Mouse (Mus musculus): ENCODE data around the gene Aoc1. TPM values are rescaled to one million over a fixed set of nuclear protein-coding genes. Genes with fewer than 3 reads are reported as not detected.
"Not testable (repeated sequence)": the region's sequence is repeated elsewhere in the genome, so short reads cannot be mapped to it uniquely, and the experiment has no call there.

Gene Aoc1
- polyA plus RNA-seq, 1 experiment from 2014 or later, result not detected

DNA sequence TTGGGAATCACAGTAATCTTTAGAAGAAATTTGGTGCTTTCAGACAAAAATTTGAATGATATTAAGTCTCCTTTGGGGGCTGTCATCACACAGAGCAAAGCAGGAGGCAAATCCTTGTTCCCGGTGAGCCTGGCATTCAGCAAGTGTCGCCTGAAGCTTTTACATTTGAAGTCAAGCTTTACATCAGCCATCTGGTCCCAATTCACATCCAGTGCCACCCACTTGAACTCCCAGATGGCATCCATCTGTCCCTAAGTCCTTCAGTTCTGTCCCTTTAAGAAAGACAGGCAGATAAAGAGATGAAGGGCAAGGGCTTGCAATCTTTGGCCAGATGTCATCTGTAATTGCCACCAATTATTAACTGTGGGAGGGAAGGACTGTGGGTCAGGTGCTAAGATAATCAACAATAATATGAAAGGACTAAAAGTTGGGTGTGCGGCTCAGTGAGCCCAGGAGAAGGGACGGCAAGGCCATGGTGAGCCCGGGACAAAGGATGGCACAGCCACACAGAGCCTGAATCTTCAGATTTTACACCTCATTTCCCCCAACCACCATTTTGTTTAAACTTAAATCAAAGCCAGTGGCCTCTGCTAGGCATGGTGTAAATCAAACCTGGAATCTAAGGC is 3.9 kb downstream of the Aoc1 start:
- WGBS, result 53% methylated on average over 5 of the region's 5 CpGs
- no peak overlapping the region for H3K4me3 ChIP-seq (replicated peaks)
- H3K4me2 ChIP-seq, result no peak overlapping the region
- H3K4me1 ChIP-seq (replicated peaks), result no peaks in the 10 kb centered on the region
- no peaks in the 10 kb centered on the region for H3K36me3 ChIP-seq
- no peak overlapping the region for H3K9ac ChIP-seq (replicated peaks)
- no peaks in the 10 kb centered on the region for H3K9me3 ChIP-seq
- no peaks in the 10 kb centered on the region for H3K27me3 ChIP-seq
- H3K27ac ChIP-seq, result no peak overlapping the region
- ATAC-seq (ENCODE audit: insufficient number of reproducible peaks, insufficient read depth, low FRiP score, low TSS enrichment, low read depth), result no peak

GRCm38 (mm10) chr6:48894203-48894602 is 21.5 kb downstream of the Aoc1 start:
- Histone ChIP-seq H3K27ac (no peak overlapping the region), H3K4me3 (replicated peaks) (no peak overlapping the region), H3K27me3 (no peaks in the 10 kb centered on the region), H3K9ac (replicated peaks) (no peak overlapping the region), H3K4me2 (no peak overlapping the region), H3K9me3 (peaks cover 8% of the 10 kb centered on the region; the same call in 1 of the 2 replicates), H3K4me1 (replicated peaks) (no peaks in the 10 kb centered on the region), H3K36me3 (no peaks in the 10 kb centered on the region)
- 81% methylated on average over 4 of the region's 4 CpGs for WGBS
- no peak for ATAC-seq (ENCODE audit: insufficient number of reproducible peaks, insufficient read depth, low FRiP score, low TSS enrichment, low read depth)

GRCm38 (mm10) chr6:48894938-48895818 is 22.5 kb downstream of the Aoc1 start:
- ATAC-seq (ENCODE audit: insufficient number of reproducible peaks, insufficient read depth, low FRiP score, low TSS enrichment, low read depth), result no peak
- Histone ChIP-seq H3K9me3 (peaks cover 8% of the 10 kb centered on the region; the same call in 1 of the 2 replicates), H3K4me2 (no peak overlapping the region), H3K4me1 (replicated peaks) (no peaks in the 10 kb centered on the region), H3K27me3 (no peaks in the 10 kb centered on the region), H3K36me3 (no peaks in the 10 kb centered on the region), H3K27ac (no peak overlapping the region), H3K4me3 (replicated peaks) (no peak overlapping the region), H3K9ac (replicated peaks) (no peak overlapping the region)
- WGBS, result 84% methylated on average over 8 of the region's 8 CpGs

DNA sequence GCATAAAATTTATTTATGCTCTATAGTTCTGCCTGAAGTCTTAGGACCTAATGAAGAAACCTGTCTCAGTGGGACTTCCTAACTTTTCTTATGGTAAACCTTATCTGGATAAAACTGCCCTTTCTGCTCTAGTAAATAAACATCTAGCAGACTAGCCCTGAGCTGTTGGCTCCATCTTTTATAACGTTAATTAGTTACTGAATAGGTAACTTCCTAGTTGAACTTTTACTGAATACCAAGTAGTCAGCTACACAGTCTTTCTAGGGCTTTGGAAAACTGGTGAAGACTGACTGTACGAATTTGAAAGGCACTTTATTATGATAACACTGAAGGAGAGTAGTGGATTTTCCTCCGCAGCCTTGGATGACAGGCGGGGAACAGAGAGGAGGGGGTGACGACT is 23.2 kb downstream of the Aoc1 start:
- H3K27me3 ChIP-seq, result no peaks in the 10 kb centered on the region
- ATAC-seq (ENCODE audit: insufficient number of reproducible peaks, insufficient read depth, low FRiP score, low TSS enrichment, low read depth), result no peak
- no peak overlapping the region for H3K27ac ChIP-seq
- 92% methylated on average over 5 of the region's 5 CpGs for WGBS
- no peaks in the 10 kb centered on the region for H3K36me3 ChIP-seq
- H3K9ac ChIP-seq (replicated peaks), result no peak overlapping the region
- H3K4me2 ChIP-seq, result no peak overlapping the region
- peaks cover 8% of the 10 kb centered on the region; the same call in 1 of the 2 replicates for H3K9me3 ChIP-seq
- no peaks in the 10 kb centered on the region for H3K4me1 ChIP-seq (replicated peaks)
- no peak overlapping the region for H3K4me3 ChIP-seq (replicated peaks)

DNA sequence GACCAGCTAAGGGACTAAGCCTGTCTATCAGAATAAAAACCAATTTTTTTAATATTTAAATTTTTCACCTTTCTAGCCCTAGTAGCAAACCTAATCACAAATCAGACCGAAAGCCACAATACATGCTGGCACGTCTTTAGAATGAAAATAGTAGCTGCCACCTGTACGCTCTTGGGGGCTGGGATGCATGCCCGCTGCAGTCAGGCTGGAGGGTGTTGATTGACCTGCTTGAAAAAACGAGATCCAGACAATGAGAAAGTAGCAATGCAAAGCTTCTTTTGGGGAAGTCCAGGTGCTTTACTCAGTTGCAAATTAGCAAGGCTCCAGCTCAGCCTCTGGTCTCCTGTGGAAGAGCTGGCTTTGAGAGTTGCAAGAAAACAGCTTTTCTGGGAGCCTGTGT is 24.3 kb downstream of the Aoc1 start:
- Histone ChIP-seq H3K4me1 (replicated peaks) (no peaks in the 10 kb centered on the region), H3K9me3 (peaks cover 8% of the 10 kb centered on the region; the same call in 1 of the 2 replicates), H3K27me3 (no peaks in the 10 kb centered on the region), H3K9ac (replicated peaks) (no peak overlapping the region), H3K36me3 (no peaks in the 10 kb centered on the region), H3K27ac (no peak overlapping the region), H3K4me2 (no peak overlapping the region), H3K4me3 (replicated peaks) (no peak overlapping the region)
- WGBS, result 83% methylated on average over 5 of the region's 5 CpGs
- no peak for ATAC-seq (ENCODE audit: insufficient number of reproducible peaks, insufficient read depth, low FRiP score, low TSS enrichment, low read depth)

GRCm38 (mm10) chr6:48901316-48901715 is 28.6 kb downstream of the Aoc1 start:
- H3K9me3 ChIP-seq; H3K27ac ChIP-seq; H3K4me2 ChIP-seq; H3K4me3 ChIP-seq (replicated peaks); H3K9ac ChIP-seq (replicated peaks); H3K4me1 ChIP-seq (replicated peaks); H3K27me3 ChIP-seq; H3K36me3 ChIP-seq; ATAC-seq (ENCODE audit: insufficient number of reproducible peaks, insufficient read depth, low FRiP score, low TSS enrichment, low read depth): not testable (repeated sequence)
- 97% methylated on average over 11 of the region's 11 CpGs for WGBS

DNA sequence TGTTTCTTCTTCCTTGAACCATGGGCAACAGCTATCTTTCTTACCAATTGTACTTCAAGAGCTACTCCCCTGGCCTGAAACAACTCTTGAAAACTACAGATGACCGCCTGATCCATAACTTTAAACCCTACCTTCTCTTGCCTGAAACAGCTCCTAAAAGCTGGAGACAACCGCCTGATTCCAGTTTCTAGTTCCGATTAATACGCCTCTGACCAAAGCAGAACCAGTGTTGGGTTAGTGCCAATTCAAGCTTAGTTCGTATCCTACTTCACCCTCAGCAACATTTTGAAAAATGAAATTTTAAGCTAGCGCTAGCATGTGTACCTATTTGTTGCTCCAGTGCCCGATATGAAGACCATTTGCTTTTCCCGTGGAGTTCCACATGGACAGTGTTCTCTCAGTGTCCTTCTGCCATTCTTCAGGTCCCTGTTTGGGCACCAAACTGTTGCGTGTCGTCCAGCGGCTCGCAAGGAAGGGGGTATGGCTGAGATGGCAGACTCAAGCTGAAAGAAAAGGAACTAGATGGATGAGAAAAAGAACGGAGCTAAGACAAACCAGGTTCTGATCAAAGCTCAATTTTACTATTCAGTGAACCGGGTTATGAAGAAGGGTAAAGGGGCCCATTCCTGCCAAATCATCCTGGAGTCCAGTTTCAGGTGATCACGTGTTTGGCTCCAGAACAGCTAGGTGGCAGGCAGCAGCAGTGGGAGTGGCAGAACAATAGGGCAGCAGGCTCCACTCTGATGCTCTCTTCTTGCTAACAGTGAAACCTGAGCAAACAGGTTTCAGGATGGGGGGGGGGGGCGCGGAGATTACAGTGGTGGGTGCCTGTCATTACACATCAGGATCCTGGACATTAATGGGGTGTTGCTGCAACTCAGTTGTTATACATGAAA is 30.1 kb downstream of the Aoc1 start:
- Histone ChIP-seq H3K27me3 (no peaks in the 10 kb centered on the region; the same call in 1 of the 2 replicates), H3K36me3 (no peaks in the 10 kb centered on the region), H3K4me2 (no peak overlapping the region), H3K9me3 (no peaks in the 10 kb centered on the region), H3K9ac (replicated peaks) (no peak overlapping the region), H3K4me3 (replicated peaks) (no peak overlapping the region), H3K4me1 (replicated peaks) (0 out of 2 replicates have a peak, but pooled peaks cover 5% of the 10 kb centered on the region), H3K27ac (no peak overlapping the region)
- no peak for ATAC-seq (ENCODE audit: insufficient number of reproducible peaks, insufficient read depth, low FRiP score, low TSS enrichment, low read depth)
- 84% methylated on average over 17 of the region's 17 CpGs for WGBS

DNA sequence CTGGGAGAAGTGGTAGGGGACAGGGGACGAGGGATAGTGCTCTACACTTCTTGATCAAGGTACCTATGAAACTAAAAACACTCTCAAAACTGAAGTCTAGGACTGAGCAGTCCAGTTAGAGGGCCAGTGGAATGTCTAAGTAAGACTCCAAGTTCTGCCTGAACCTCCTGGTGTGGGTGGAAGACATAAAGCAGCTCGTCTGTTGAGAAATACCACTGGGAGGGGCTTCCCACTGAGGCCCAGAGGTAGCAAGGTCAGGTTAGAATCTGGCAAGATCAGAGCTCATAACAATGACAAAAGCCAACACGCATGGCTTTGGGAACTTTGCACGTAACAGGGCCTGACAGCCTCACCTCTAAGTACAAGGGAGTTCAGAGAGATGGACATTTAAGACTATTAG is 30.7 kb downstream of the Aoc1 start:
- Histone ChIP-seq H3K27me3 (no peaks in the 10 kb centered on the region; the same call in 1 of the 2 replicates), H3K36me3 (no peaks in the 10 kb centered on the region), H3K27ac (no peak overlapping the region), H3K4me2 (no peak overlapping the region), H3K4me3 (replicated peaks) (no peak overlapping the region), H3K9ac (replicated peaks) (no peak overlapping the region), H3K4me1 (replicated peaks) (0 out of 2 replicates have a peak, but pooled peaks cover 5% of the 10 kb centered on the region), H3K9me3 (no peaks in the 10 kb centered on the region)
- WGBS, result 74% methylated on average over 4 of the region's 4 CpGs
- ATAC-seq (ENCODE audit: insufficient number of reproducible peaks, insufficient read depth, low FRiP score, low TSS enrichment, low read depth), result no peak

GRCm38 (mm10) chr6:48905606-48906005 is 32.9 kb downstream of the Aoc1 start:
- Histone ChIP-seq H3K27ac (no peak overlapping the region), H3K4me1 (replicated peaks) (0 out of 2 replicates have a peak, but pooled peaks cover 5% of the 10 kb centered on the region), H3K36me3 (no peaks in the 10 kb centered on the region), H3K4me3 (replicated peaks) (no peak overlapping the region), H3K27me3 (no peaks in the 10 kb centered on the region; the same call in 1 of the 2 replicates), H3K9me3 (no peaks in the 10 kb centered on the region), H3K4me2 (no peak overlapping the region), H3K9ac (replicated peaks) (no peak overlapping the region)
- 90% methylated on average over 13 of the region's 13 CpGs for WGBS
- no peak for ATAC-seq (ENCODE audit: insufficient number of reproducible peaks, insufficient read depth, low FRiP score, low TSS enrichment, low read depth)

DNA sequence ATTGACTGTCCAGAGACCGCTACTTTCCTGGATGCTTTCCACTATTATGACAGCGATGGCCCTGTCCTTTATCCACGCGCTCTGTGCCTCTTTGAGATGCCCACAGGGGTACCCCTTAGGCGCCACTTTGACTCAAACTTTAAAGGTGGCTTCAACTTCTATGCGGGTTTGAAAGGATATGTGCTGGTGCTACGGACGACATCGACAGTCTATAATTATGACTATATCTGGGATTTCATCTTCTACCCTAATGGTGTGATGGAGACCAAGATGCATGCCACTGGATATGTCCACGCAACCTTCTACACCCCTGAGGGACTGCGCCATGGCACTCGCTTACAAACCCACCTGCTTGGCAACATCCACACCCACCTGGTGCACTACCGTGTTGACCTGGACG is 33.7 kb downstream of the Aoc1 start:
- Histone ChIP-seq H3K9ac (replicated peaks) (no peak overlapping the region), H3K27me3 (no peaks in the 10 kb centered on the region; the same call in 1 of the 2 replicates), H3K4me2 (no peak overlapping the region), H3K27ac (no peak overlapping the region), H3K36me3 (no peaks in the 10 kb centered on the region), H3K4me3 (replicated peaks) (no peak overlapping the region), H3K9me3 (no peaks in the 10 kb centered on the region), H3K4me1 (replicated peaks) (0 out of 2 replicates have a peak, but pooled peaks cover 5% of the 10 kb centered on the region)
- WGBS, result 90% methylated on average over 14 of the region's 14 CpGs
- no peak for ATAC-seq (ENCODE audit: insufficient number of reproducible peaks, insufficient read depth, low FRiP score, low TSS enrichment, low read depth)

GRCm38 (mm10) chr6:48909229-48909628 is 36.5 kb downstream of the Aoc1 start:
- H3K4me2 ChIP-seq, result no peak overlapping the region
- ATAC-seq (ENCODE audit: insufficient number of reproducible peaks, insufficient read depth, low FRiP score, low TSS enrichment, low read depth), result no peak
- WGBS, result 57% methylated on average over 1 of the region's 1 CpGs
- no peaks in the 10 kb centered on the region for H3K9me3 ChIP-seq
- no peak overlapping the region for H3K9ac ChIP-seq (replicated peaks)
- H3K36me3 ChIP-seq, result no peaks in the 10 kb centered on the region
- H3K4me1 ChIP-seq (replicated peaks), result no peaks in the 10 kb centered on the region
- H3K27me3 ChIP-seq, result no peaks in the 10 kb centered on the region; the same call in 1 of the 2 replicates
- no peak overlapping the region for H3K4me3 ChIP-seq (replicated peaks)
- H3K27ac ChIP-seq, result no peak overlapping the region

Measured in limb, embryonic 12.5 days (tissue).